Mouse (Mus musculus) liver, embryonic 13.5 days (tissue): ENCODE data around the gene Csnk1g1. TPM values are rescaled to one million over a fixed set of nuclear protein-coding genes. Genes with fewer than 3 reads are reported as not detected.

Source experiments
- ATAC-seq: fragments of 200-750 bp; cut with Nextera tagmentation; 2 replicates; pipeline ENCODE4 v1.8.0; 2017; ENCODE audit warnings: low read depth, mild to moderate bottlenecking, moderate number of reproducible peaks, moderate library complexity
- DNase-seq: peaks from one replicate; pipeline ENCODE4 v3.0.0; 2022
- H3K27ac ChIP-seq: fragments of 300-500 bp; sonication (generic); 2 replicates; pipeline ENCODE4 v1.5.1; 2015; ENCODE audit warnings: moderate library complexity, mild to moderate bottlenecking, inconsistent platforms
- H3K27me3 ChIP-seq: fragments of 300-500 bp; sonication (generic); 2 replicates; pipeline ENCODE4 v1.6.1; 2015; ENCODE audit warnings: mild to moderate bottlenecking, inconsistent platforms
- H3K36me3 ChIP-seq: fragments of 300-500 bp; sonication (generic); 2 replicates; pipeline ENCODE4 v1.6.1; 2015; ENCODE audit warnings: mild to moderate bottlenecking, inconsistent platforms
- H3K4me1 ChIP-seq: fragments of 300-500 bp; sonication (generic); replicated peaks from 2 replicates; pipeline ENCODE4 v1.6.1; 2015; ENCODE audit warnings: inconsistent platforms
- H3K4me2 ChIP-seq: fragments of 300-500 bp; sonication (generic); 2 replicates; pipeline ENCODE4 v1.6.1; 2015; ENCODE audit warnings: inconsistent platforms, mild to moderate bottlenecking, moderate library complexity
- H3K4me3 ChIP-seq: fragments of 300-500 bp; sonication (generic); replicated peaks from 2 replicates; pipeline ENCODE4 v1.5.1; 2015; ENCODE audit warnings: mild to moderate bottlenecking, inconsistent platforms
- H3K9ac ChIP-seq: fragments of 300-500 bp; sonication (generic); 2 replicates; pipeline ENCODE4 v1.6.1; 2015; ENCODE audit warnings: mild to moderate bottlenecking, inconsistent platforms
- H3K9me3 ChIP-seq: fragments of 300-500 bp; sonication (generic); replicated peaks from 2 replicates; pipeline ENCODE4 v1.6.1; 2016; ENCODE audit warnings: inconsistent platforms
- WGBS: fragments of 180-500 bp; shearing (Covaris S2); methylation state at CpG from one replicate; pipeline ENCODE4 v1.1.7; 2015; ENCODE audit not compliant: insufficient replicate concordance; 5-methylcytosine and 5-hydroxymethylcytosine counted together
- polyA plus RNA-seq: library from polyadenylated mRNA; unstranded; fragments of >200 nt; fragmentation: Nextera tagmentation; extraction: Ambion mirVana; gene quantifications from 2 replicates; pipeline ENCODE4 v1.2.1, GENCODE M21; 2015

Csnk1g1 gene
- polyA plus RNA-seq, 1 experiment from 2014 or later, result 3.6 TPM

- H3K27ac ChIP-seq, result no peak overlapping the region
- ATAC-seq (no peak), DNase-seq (no peak)
- H3K9me3 ChIP-seq, result peaks cover 6% of the 10 kb centered on the region; the same call in 1 of the 2 replicates
- H3K4me3 ChIP-seq, result no peak overlapping the region
- H3K36me3 ChIP-seq, result no peaks in the 10 kb centered on the region
- 45% methylated on average over 1 of the region's 1 CpGs for WGBS
- H3K9ac ChIP-seq, result no peak overlapping the region
- H3K4me1 ChIP-seq, result peaks cover 6% of the 10 kb centered on the region; the same call in 1 of the 2 replicates
- no peaks in the 10 kb centered on the region for H3K27me3 ChIP-seq
- no peak overlapping the region for H3K4me2 ChIP-seq
Measured at GRCm38 (mm10) chr9:66053620-66054019, 144.9 kb downstream of the Csnk1g1 start.

GRCm38 (mm10) chr9:66059583-66060307 lies 151.0 kb downstream of the Csnk1g1 start, which contains the start of gene Ppib:
Gene Ppib (plus strand): TSS chr9:66060222.
- H3K27me3 ChIP-seq, result no peaks in the 10 kb centered on the region
- peak within 1 kb of the TSS; percentile 92 for H3K9ac ChIP-seq
- peaks cover 34% of the 10 kb centered on the region for H3K4me1 ChIP-seq
- H3K36me3 ChIP-seq, result peaks cover 32% of the 10 kb centered on the region
- peak within 1 kb of the TSS; percentile 89 for H3K27ac ChIP-seq
- H3K4me3 ChIP-seq, result peak within 1 kb of the TSS; percentile 85
- peak within 1 kb of the TSS; percentile 78 for H3K4me2 ChIP-seq
- H3K9me3 ChIP-seq, result no peaks in the 10 kb centered on the region
- WGBS, result under 1% methylated on average over 51 of the region's 51 CpGs
- DNase-seq (peak; percentile 98), ATAC-seq (peak; percentile 95)

GRCm38 (mm10) chr9:66060308-66060647 lies 151.6 kb downstream of the Csnk1g1 start:
- ATAC-seq, result peak; percentile 47
- peaks cover 34% of the 10 kb centered on the region for H3K4me1 ChIP-seq
- H3K36me3 ChIP-seq, result peaks cover 36% of the 10 kb centered on the region
- peak overlapping the region; percentile 92 for H3K9ac ChIP-seq
- no peaks in the 10 kb centered on the region for H3K27me3 ChIP-seq
- peak overlapping the region; percentile 78 for H3K4me2 ChIP-seq
- peak overlapping the region; percentile 89 for H3K27ac ChIP-seq
- peak overlapping the region; percentile 85 for H3K4me3 ChIP-seq
- DNase-seq, result no peak
- WGBS, result 0% methylated on average over 20 of the region's 20 CpGs
- H3K9me3 ChIP-seq, result no peaks in the 10 kb centered on the region

GRCm38 (mm10) chr9:66060986-66061385 lies 152.3 kb downstream of the Csnk1g1 start:
- Histone ChIP-seq H3K4me1 (peaks cover 34% of the 10 kb centered on the region), H3K4me3 (peak overlapping the region; percentile 85), H3K27ac (peak overlapping the region; percentile 89), H3K4me2 (peak overlapping the region; percentile 78), H3K27me3 (no peaks in the 10 kb centered on the region), H3K36me3 (peaks cover 43% of the 10 kb centered on the region), H3K9ac (peak overlapping the region; percentile 92), H3K9me3 (no peaks in the 10 kb centered on the region)
- ATAC-seq (no peak), DNase-seq (no peak)
- WGBS, result 24% methylated on average over 4 of the region's 4 CpGs

- Histone ChIP-seq H3K27ac (peak overlapping the region; percentile 89), H3K4me2 (peak overlapping the region; percentile 78), H3K4me1 (peaks cover 34% of the 10 kb centered on the region), H3K4me3 (peak overlapping the region; percentile 85), H3K9ac (peak overlapping the region; percentile 92), H3K27me3 (no peaks in the 10 kb centered on the region), H3K9me3 (no peaks in the 10 kb centered on the region), H3K36me3 (peaks cover 50% of the 10 kb centered on the region)
- no peak for ATAC-seq
- no peak for DNase-seq
- WGBS, result 83% methylated on average over 3 of the region's 3 CpGs
Measured at GRCm38 (mm10) chr9:66061656-66062055, 152.9 kb downstream of the Csnk1g1 start.

GRCm38 (mm10) chr9:66063446-66063845 lies 154.7 kb downstream of the Csnk1g1 start:
- Histone ChIP-seq H3K9me3 (no peaks in the 10 kb centered on the region), H3K4me1 (peaks cover 50% of the 10 kb centered on the region), H3K36me3 (peaks cover 64% of the 10 kb centered on the region), H3K27ac (peak overlapping the region; percentile 44), H3K4me3 (no peak overlapping the region), H3K27me3 (peaks cover 12% of the 10 kb centered on the region), H3K9ac (no peak overlapping the region), H3K4me2 (no peak overlapping the region)
- DNase-seq, result no peak
- 93% methylated on average over 3 of the region's 3 CpGs for WGBS
- ATAC-seq, result no peak

- Histone ChIP-seq H3K9ac (0 out of 2 replicates have a peak overlapping the region, but pooled peaks have one; percentile 7), H3K9me3 (no peaks in the 10 kb centered on the region), H3K27me3 (peaks cover 21% of the 10 kb centered on the region), H3K27ac (peak overlapping the region; percentile 36; the same call in 1 of the 2 replicates), H3K4me2 (no peak overlapping the region), H3K4me3 (no peak overlapping the region), H3K4me1 (peaks cover 51% of the 10 kb centered on the region), H3K36me3 (peaks cover 64% of the 10 kb centered on the region)
- 94% methylated on average over 11 of the region's 11 CpGs for WGBS
- no peak for ATAC-seq
- no peak for DNase-seq
Measured at GRCm38 (mm10) chr9:66064316-66064715, 155.6 kb downstream of the Csnk1g1 start.

- H3K27me3 ChIP-seq, result peaks cover 23% of the 10 kb centered on the region
- peak overlapping the region; percentile 92; the same call in 1 of the 2 replicates for H3K9ac ChIP-seq
- H3K4me2 ChIP-seq, result peak overlapping the region; percentile 82
- no peak for DNase-seq
- no peak for ATAC-seq
- peaks cover 61% of the 10 kb centered on the region for H3K36me3 ChIP-seq
- 0 out of 2 replicates have a peak overlapping the region, but pooled peaks have one; percentile 82 for H3K4me3 ChIP-seq
- WGBS, result 89% methylated on average over 3 of the region's 3 CpGs
- H3K4me1 ChIP-seq, result peaks cover 53% of the 10 kb centered on the region
- no peaks in the 10 kb centered on the region for H3K9me3 ChIP-seq
- H3K27ac ChIP-seq, result no peak overlapping the region
Measured at GRCm38 (mm10) chr9:66066791-66067190, 158.1 kb downstream of the Csnk1g1 start.

- DNase-seq (peak; percentile 46), ATAC-seq (no peak)
- peaks cover 25% of the 10 kb centered on the region for H3K27me3 ChIP-seq
- H3K4me1 ChIP-seq, result peaks cover 46% of the 10 kb centered on the region
- 34% methylated on average over 5 of the region's 5 CpGs for WGBS
- H3K4me2 ChIP-seq, result peak overlapping the region; percentile 82
- no peaks in the 10 kb centered on the region for H3K9me3 ChIP-seq
- H3K9ac ChIP-seq, result peak overlapping the region; percentile 92
- peaks cover 54% of the 10 kb centered on the region for H3K36me3 ChIP-seq
- H3K27ac ChIP-seq, result peak overlapping the region; percentile 85
- H3K4me3 ChIP-seq, result peak overlapping the region; percentile 82
Measured at GRCm38 (mm10) chr9:66067542-66067941, 158.8 kb downstream of the Csnk1g1 start.

GRCm38 (mm10) chr9:66068056-66068455 lies 159.3 kb downstream of the Csnk1g1 start:
- peak overlapping the region; percentile 92 for H3K9ac ChIP-seq
- H3K4me2 ChIP-seq, result peak overlapping the region; percentile 82

GRCm38 (mm10) chr9:66068971-66069391 lies 160.3 kb downstream of the Csnk1g1 start:
- no peaks in the 10 kb centered on the region for H3K9me3 ChIP-seq
- 2% methylated on average over 30 of the region's 30 CpGs for WGBS
- ATAC-seq, result peak; percentile 35
- H3K27ac ChIP-seq, result peak overlapping the region; percentile 85
- DNase-seq, result peak; percentile 33
- peaks cover 35% of the 10 kb centered on the region for H3K27me3 ChIP-seq
- H3K36me3 ChIP-seq, result peaks cover 39% of the 10 kb centered on the region
- H3K4me1 ChIP-seq, result peaks cover 41% of the 10 kb centered on the region
- peak overlapping the region; percentile 92 for H3K9ac ChIP-seq
- peak overlapping the region; percentile 82 for H3K4me3 ChIP-seq
- H3K4me2 ChIP-seq, result peak overlapping the region; percentile 82

More at GRCm38 (mm10) chr9:66068056-66068455, 159.3 kb downstream of the Csnk1g1 start:
- Histone ChIP-seq H3K27ac (peak overlapping the region; percentile 85), H3K9me3 (no peaks in the 10 kb centered on the region), H3K36me3 (peaks cover 49% of the 10 kb centered on the region), H3K4me3 (peak overlapping the region; percentile 82), H3K4me1 (peaks cover 41% of the 10 kb centered on the region), H3K27me3 (peaks cover 30% of the 10 kb centered on the region)
- no peak for ATAC-seq
- WGBS, result 65% methylated on average over 4 of the region's 4 CpGs
- DNase-seq, result no peak
